Comparison of ENCODE assay signal across 10 mouse cellular contexts in genomic region chr12:16185976-16186515, GRCm38 (mm10).
DNase-seq lines count a peak whose midpoint lies in the region; ATAC-seq and TF ChIP-seq lines count a peak whose summit lies in the region.
"Had no signal": no experiment of that assay in that cellular context is flagged by ENCODE, and none has a peak within 500 bp of the region (broad histone marks: within the 10 kb centered on the region; RNA-seq: fewer than 3 reads in every experiment).

No protein-coding gene starts in this region.

- peak; percentile 23 to 31; a peak in 1 of 4 replicates for TF ChIP-seq EP300 in MEL (IDR thresholded peaks at IDR 0.05; ENCODE audit: low read depth in 1 of 2, low read length in 2 of 2)

- H3K9me3 ChIP-seq in kidney, embryonic 15.5 days (replicated peaks): no peaks in the 10 kb centered on the region
- no peaks in the 10 kb centered on the region for H3K9me3 ChIP-seq in MEL (replicated peaks; ENCODE audit: insufficient read depth, low read length)
- H3K9me3 ChIP-seq in heart, embryonic 10.5 days: no peaks in the 10 kb centered on the region
- H3K9me3 ChIP-seq in liver, embryonic 15.5 days (replicated peaks): no peaks in the 10 kb centered on the region
- H3K9me3 ChIP-seq: G1E had no signal

- no peak overlapping the region for H3K4me3 ChIP-seq in kidney, embryonic 15.5 days (replicated peaks)
- peak overlapping the region; percentile 50 to 55 for H3K4me3 ChIP-seq in MEL (ENCODE audit: control insufficient read depth in 1 of 2, insufficient read depth in 1 of 2, low read depth in 2 of 2, low read length in 2 of 2)
- H3K4me3 ChIP-seq in heart, embryonic 10.5 days: 0 out of 2 replicates have a peak overlapping the region, but pooled peaks have one; percentile 6
- H3K4me3 ChIP-seq in liver, embryonic 15.5 days (replicated peaks): no peak overlapping the region

- peaks cover 17% of the 10 kb centered on the region for H3K4me1 ChIP-seq in kidney, embryonic 15.5 days
- H3K4me1 ChIP-seq in MEL (ENCODE audit: control insufficient read depth in 1 of 2, insufficient read depth in 2 of 2, low read length in 2 of 2): peaks cover 21 to 27% of the 10 kb centered on the region in 2 experiments
- peaks cover 42% of the 10 kb centered on the region for H3K4me1 ChIP-seq in heart, embryonic 10.5 days
- H3K4me1 ChIP-seq in liver, embryonic 15.5 days (replicated peaks): peaks cover 11% of the 10 kb centered on the region; the same call in 1 of the 2 replicates

- H3K9ac ChIP-seq in kidney, embryonic 15.5 days: no peak overlapping the region
- H3K9ac ChIP-seq in MEL (ENCODE audit: control insufficient read depth, low read depth, low read length, poor library complexity, severe bottlenecking): peak overlapping the region; percentile 85
- H3K9ac ChIP-seq in liver, embryonic 15.5 days: no peak overlapping the region

- H3K27ac ChIP-seq in kidney, embryonic 15.5 days: no peak overlapping the region
- H3K27ac ChIP-seq in MEL (ENCODE audit: control insufficient read depth, low read depth, low read length): peak overlapping the region; percentile 98
- H3K27ac ChIP-seq in heart, embryonic 10.5 days: peak overlapping the region; percentile 69
- no peak overlapping the region for H3K27ac ChIP-seq in liver, embryonic 15.5 days (replicated peaks)

- H3K4me2 ChIP-seq in kidney, embryonic 15.5 days: peak overlapping the region; percentile 2
- H3K4me2 ChIP-seq in liver, embryonic 15.5 days: peak overlapping the region; percentile 41; the same call in 1 of the 2 replicates

- no peak for TF ChIP-seq POLR2A in MEL (IDR thresholded peaks at IDR 0.05; ENCODE audit: control insufficient read depth in 1 of 2, insufficient read depth in 1 of 2, low read depth in 1 of 2, low read length in 2 of 2, poor library complexity in 1 of 2)

- H3K36me3 ChIP-seq in kidney, embryonic 15.5 days: no peaks in the 10 kb centered on the region
- H3K36me3 ChIP-seq in MEL (ENCODE audit: control insufficient read depth in 1 of 2, insufficient read depth in 2 of 2, low read length in 2 of 2): peaks cover 0 to 21% of the 10 kb centered on the region in 2 experiments; a peak in 2 of 4 replicates
- no peaks in the 10 kb centered on the region for H3K36me3 ChIP-seq in heart, embryonic 10.5 days
- no peaks in the 10 kb centered on the region for H3K36me3 ChIP-seq in liver, embryonic 15.5 days (replicated peaks)
- H3K36me3 ChIP-seq: G1E had no signal

- 0 out of 2 replicates have a peak, but pooled peaks have one; percentile 40 for ATAC-seq in kidney, embryonic 15.5 days (replicated peaks; ENCODE audit: low FRiP score)
- no peak for ATAC-seq in liver, embryonic 15.5 days (ENCODE audit: insufficient read depth)

- 55% methylated on average over 12 of the region's 12 CpGs for WGBS in kidney, embryonic 15.5 days
- WGBS in heart, embryonic 10.5 days: 42% methylated on average over 12 of the region's 12 CpGs
- WGBS in liver, embryonic 15.5 days (ENCODE audit: insufficient replicate concordance): 20% methylated on average over 12 of the region's 12 CpGs

- 0 out of 2 replicates have a peak, but pooled peaks cover 2% of the 10 kb centered on the region for H3K27me3 ChIP-seq in kidney, embryonic 15.5 days
- H3K27me3 ChIP-seq in MEL (ENCODE audit: control insufficient read depth in 1 of 2, insufficient read depth in 2 of 2, low read length in 2 of 2): no peaks in the 10 kb centered on the region
- H3K27me3 ChIP-seq in heart, embryonic 10.5 days (ENCODE audit: insufficient read depth, poor library complexity, severe bottlenecking): no peaks in the 10 kb centered on the region
- no peaks in the 10 kb centered on the region for H3K27me3 ChIP-seq in liver, embryonic 15.5 days

- no peak for TF ChIP-seq CTCF in MEL (IDR thresholded peaks at IDR 0.05 in 2 of 3, conservative IDR thresholded peaks at IDR 0.05 in 1 of 3; ENCODE audit: control insufficient read depth in 1 of 3, insufficient read depth in 1 of 3, low read depth in 2 of 3, low read length in 3 of 3, poor library complexity in 1 of 3, severe bottlenecking in 1 of 3)

- no peak for DNase-seq in kidney, postnatal 4 days
- DNase-seq in MEL (ENCODE audit: low read depth, low spot score): peak; percentile 38
- DNase-seq in heart, embryonic 10.5 days (ENCODE audit: low spot score): no peak
- DNase-seq in natural killer cell, adult 2 months (ENCODE audit: low spot score in 2 of 2): no peak
- DNase-seq in neural tube, embryonic 10.5 days (ENCODE audit: extremely low spot score, low spot score): no peak
- DNase-seq in frontal cortex, postnatal 25 days (ENCODE audit: low spot score in 2 of 2): no peak
- DNase-seq: cerebellum, postnatal 36 days had no signal

- no peak for TF ChIP-seq RAD21 in MEL (IDR thresholded peaks at IDR 0.05; ENCODE audit: low read depth, low read length)

- H3K79me2 ChIP-seq in MEL (ENCODE audit: control insufficient read depth, insufficient read depth, low read length, poor library complexity): no peaks in the 10 kb centered on the region; the same call in 1 of the 2 replicates

TF ChIP-seq in MEL, 35 proteins besides CTCF, POLR2A, EP300 and RAD21:
- TF ChIP-seq USF1 (IDR thresholded peaks at IDR 0.05; ENCODE audit: low read depth, low read length) (peak; percentile 44; the same call in 1 of the 2 replicates), MAZ (IDR thresholded peaks at IDR 0.05; ENCODE audit: low read depth, low read length) (peak; percentile 29; the same call in 1 of the 2 replicates), ZNF384 (IDR thresholded peaks at IDR 0.05; ENCODE audit: low read depth, low read length) (no peak), ZMIZ1 (IDR thresholded peaks at IDR 0.05; ENCODE audit: low read depth, low read length) (peak; percentile 23; the same call in 1 of the 2 replicates), GABPA (IDR thresholded peaks at IDR 0.05; ENCODE audit: low read depth, low read length) (no peak), TCF12 (IDR thresholded peaks at IDR 0.05; ENCODE audit: low read depth, low read length) (0 out of 2 replicates have a peak, but pooled peaks have one; percentile 20)
TF ChIP-seq in MEL: peak in this region for 4.

Comparison
In these comparisons a context has a peak if more than half of its experiments do, and no peak if none do; other contexts are left out.
1. H3K27ac ChIP-seq: peak in MEL (single experiment) and heart, embryonic 10.5 days (single experiment); none in kidney, embryonic 15.5 days (single experiment) and liver, embryonic 15.5 days (single experiment).
2. H3K4me3 ChIP-seq: peak in MEL (2 of 2) and heart, embryonic 10.5 days (single experiment); none in kidney, embryonic 15.5 days (single experiment) and liver, embryonic 15.5 days (single experiment).